ENCODE assay signal across 20 mouse cellular contexts in genomic region chr5:129338511-129338910, GRCm38 (mm10).
DNase-seq lines count a peak whose midpoint lies in the region; ATAC-seq and TF ChIP-seq lines count a peak whose summit lies in the region.
"Had no signal": no experiment of that assay in that cellular context is flagged by ENCODE, and none has a peak within 500 bp of the region (broad histone marks: within the 10 kb centered on the region; RNA-seq: fewer than 3 reads in every experiment).

No protein-coding gene starts in this region.

- 70% methylated on average over 7 of the region's 7 CpGs for WGBS in forebrain, embryonic 13.5 days
- WGBS in forebrain, embryonic 16.5 days: 59% methylated on average over 7 of the region's 7 CpGs
- WGBS in midbrain, embryonic 11.5 days: 69% methylated on average over 7 of the region's 7 CpGs
- WGBS in midbrain, embryonic 16.5 days: 67% methylated on average over 7 of the region's 7 CpGs
- WGBS in cerebellum, adult 2 months: 68% methylated on average over 7 of the region's 7 CpGs

- peaks cover 8% of the 10 kb centered on the region for H3K4me1 ChIP-seq in forebrain, embryonic 13.5 days
- no peaks in the 10 kb centered on the region; the same call in 1 of the 2 replicates for H3K4me1 ChIP-seq in forebrain, embryonic 16.5 days (replicated peaks; ENCODE audit: control insufficient read depth, insufficient read depth, low read length)
- no peaks in the 10 kb centered on the region for H3K4me1 ChIP-seq in midbrain, embryonic 11.5 days (ENCODE audit: control insufficient read depth, insufficient read depth, low read length)
- peaks cover 3% of the 10 kb centered on the region; the same call in 1 of the 2 replicates for H3K4me1 ChIP-seq in midbrain, embryonic 16.5 days (ENCODE audit: control insufficient read depth, insufficient read depth, low read length)
- no peaks in the 10 kb centered on the region; the same call in 1 of the 2 replicates for H3K4me1 ChIP-seq in cerebellum, adult 2 months (ENCODE audit: control insufficient read depth, insufficient read depth, low read length)
- H3K4me1 ChIP-seq: stomach, embryonic 15.5 days had no signal

- DNase-seq in midbrain, embryonic 11.5 days (ENCODE audit: low spot score, missing footprints): peak; percentile 14
- peak; percentile 9 to 51 for DNase-seq in left cerebral cortex, postnatal 10 days (ENCODE audit: extremely low spot score in 1 of 2, low spot score in 2 of 2)
- DNase-seq in telencephalon, adult 2 months (ENCODE audit: low read depth, low spot score): peak; percentile 46
- DNase-seq in cerebellum, adult 2 months: no peak
- DNase-seq in ovary, adult 18-20 months (ENCODE audit: low spot score): no peak
- DNase-seq: adrenal gland, postnatal 14 days; cerebellum, postnatal 25 days; gastrocnemius, postnatal 36 days; heart, postnatal 36 days; kidney, adult 11 months; kidney, postnatal 14 days; lung, embryonic 14.5 days; midbrain, embryonic 14.5 days; spleen, adult 18-20 months; thymus, postnatal 25 days had no signal

- H3K36me3 ChIP-seq in forebrain, embryonic 13.5 days (ENCODE audit: poor library complexity, severe bottlenecking): no peaks in the 10 kb centered on the region
- H3K36me3 ChIP-seq in forebrain, embryonic 16.5 days (ENCODE audit: control insufficient read depth, insufficient read depth): no peaks in the 10 kb centered on the region
- H3K36me3 ChIP-seq in midbrain, embryonic 11.5 days (ENCODE audit: control insufficient read depth, insufficient read depth, low read length): no peaks in the 10 kb centered on the region
- no peaks in the 10 kb centered on the region for H3K36me3 ChIP-seq in midbrain, embryonic 16.5 days (ENCODE audit: control insufficient read depth, insufficient read depth, low read length)
- H3K36me3 ChIP-seq: stomach, embryonic 15.5 days had no signal

- H3K4me2 ChIP-seq in forebrain, embryonic 13.5 days: no peak overlapping the region
- no peak overlapping the region for H3K4me2 ChIP-seq in forebrain, embryonic 16.5 days (ENCODE audit: low read length)
- H3K4me2 ChIP-seq in midbrain, embryonic 11.5 days: no peak overlapping the region
- H3K4me2 ChIP-seq in midbrain, embryonic 16.5 days (ENCODE audit: low read length): no peak overlapping the region
- H3K4me2 ChIP-seq: heart, embryonic 11.5 days; lung, embryonic 14.5 days; stomach, embryonic 15.5 days had no signal

- no peak overlapping the region for H3K4me3 ChIP-seq in forebrain, embryonic 13.5 days
- no peak overlapping the region for H3K4me3 ChIP-seq in forebrain, embryonic 16.5 days (replicated peaks; ENCODE audit: low read length)
- H3K4me3 ChIP-seq in midbrain, embryonic 11.5 days (ENCODE audit: low read depth, low read length): no peak overlapping the region
- H3K4me3 ChIP-seq in midbrain, embryonic 16.5 days (ENCODE audit: low read depth, low read length): no peak overlapping the region
- H3K4me3 ChIP-seq in cerebellum, adult 2 months (replicated peaks; ENCODE audit: insufficient read depth, low read depth, low read length): no peak overlapping the region
- H3K4me3 ChIP-seq: stomach, embryonic 15.5 days had no signal

- no peak for TF ChIP-seq CTCF in cerebellum, adult 2 months (IDR thresholded peaks at IDR 0.05; ENCODE audit: borderline replicate concordance, insufficient read depth, low read depth, low read length)

- no peak overlapping the region for H3K9ac ChIP-seq in forebrain, embryonic 13.5 days
- H3K9ac ChIP-seq in forebrain, embryonic 16.5 days (replicated peaks; ENCODE audit: low read depth, low read length): no peak overlapping the region
- no peak overlapping the region for H3K9ac ChIP-seq in midbrain, embryonic 11.5 days (ENCODE audit: low read length)
- H3K9ac ChIP-seq in midbrain, embryonic 16.5 days (ENCODE audit: low read depth, low read length): no peak overlapping the region
- H3K9ac ChIP-seq: lung, embryonic 14.5 days; stomach, embryonic 15.5 days had no signal

- intact Hi-C loops in left cerebral cortex, postnatal 10 days (cut with DNase I): no loop called here

- no peak for ATAC-seq in forebrain, embryonic 13.5 days
- no peak for ATAC-seq in forebrain, embryonic 16.5 days
- ATAC-seq in midbrain, embryonic 11.5 days (ENCODE audit: low FRiP score): no peak
- ATAC-seq in midbrain, embryonic 16.5 days: no peak

- no peaks in the 10 kb centered on the region for H3K9me3 ChIP-seq in forebrain, embryonic 13.5 days (replicated peaks)
- no peaks in the 10 kb centered on the region for H3K9me3 ChIP-seq in forebrain, embryonic 16.5 days (ENCODE audit: control insufficient read depth, low read length)
- no peaks in the 10 kb centered on the region for H3K9me3 ChIP-seq in midbrain, embryonic 11.5 days (ENCODE audit: control insufficient read depth, low read length)
- H3K9me3 ChIP-seq in midbrain, embryonic 16.5 days (replicated peaks; ENCODE audit: control insufficient read depth, low read length, poor library complexity, severe bottlenecking): no peaks in the 10 kb centered on the region
- H3K9me3 ChIP-seq: stomach, embryonic 15.5 days had no signal

- H3K27ac ChIP-seq in forebrain, embryonic 13.5 days: peak overlapping the region; percentile 40; the same call in 1 of the 2 replicates
- no peak overlapping the region for H3K27ac ChIP-seq in forebrain, embryonic 16.5 days (ENCODE audit: low read length)
- H3K27ac ChIP-seq in midbrain, embryonic 11.5 days (ENCODE audit: low read depth, low read length): no peak overlapping the region
- no peak overlapping the region for H3K27ac ChIP-seq in midbrain, embryonic 16.5 days (ENCODE audit: low read length)
- no peak overlapping the region for H3K27ac ChIP-seq in cerebellum, adult 2 months (ENCODE audit: insufficient read depth, low read length)
- H3K27ac ChIP-seq: stomach, embryonic 15.5 days had no signal

- TF ChIP-seq POLR2A in cerebellum, adult 2 months (IDR thresholded peaks at IDR 0.05; ENCODE audit: borderline replicate concordance, insufficient read depth, low read length): no peak

- H3K27me3 ChIP-seq in forebrain, embryonic 13.5 days: no peaks in the 10 kb centered on the region
- no peaks in the 10 kb centered on the region for H3K27me3 ChIP-seq in forebrain, embryonic 16.5 days (replicated peaks; ENCODE audit: control insufficient read depth, insufficient read depth, low read length)
- H3K27me3 ChIP-seq in midbrain, embryonic 11.5 days (ENCODE audit: control insufficient read depth, insufficient read depth, low read length): no peaks in the 10 kb centered on the region
- H3K27me3 ChIP-seq in midbrain, embryonic 16.5 days (ENCODE audit: control insufficient read depth, insufficient read depth, low read depth, low read length): no peaks in the 10 kb centered on the region
- no peaks in the 10 kb centered on the region; the same call in 1 of the 2 replicates for H3K27me3 ChIP-seq in cerebellum, adult 2 months (ENCODE audit: control insufficient read depth, insufficient read depth, low read length)
- H3K27me3 ChIP-seq: stomach, embryonic 15.5 days had no signal

Comparison
In these comparisons a context has a peak if more than half of its experiments do, and no peak if none do; other contexts are left out.
1. DNase-seq: peak in midbrain, embryonic 11.5 days (single experiment), left cerebral cortex, postnatal 10 days (2 of 2) and telencephalon, adult 2 months (single experiment); none in cerebellum, adult 2 months (0 of 2) and ovary, adult 18-20 months (single experiment).